Mouse (Mus musculus): ENCODE results near the gene Pax3.

Gene Pax3

GRCm38 (mm10) chr1:78198319-78198940, 1.5 kb upstream of the Pax3 start:
- DNase-seq: no peak

GRCm38 (mm10) chr1:78197351-78198234, 659 bp upstream of the Pax3 start:
- no peak for DNase-seq

GRCm38 (mm10) chr1:78195771-78196712, 892 bp downstream of the Pax3 start:
- DNase-seq: peak; percentile 26

GRCm38 (mm10) chr1:78195145-78195544, 1.8 kb downstream of the Pax3 start:
- no peak for DNase-seq

- DNase-seq: no peak
Observed at GRCm38 (mm10) chr1:78194381-78195047, 2.4 kb downstream of the Pax3 start.

- DNase-seq: no peak
Observed at GRCm38 (mm10) chr1:78193465-78193991, 3.4 kb downstream of the Pax3 start.

GRCm38 (mm10) chr1:78192746-78193464, 4.0 kb downstream of the Pax3 start:
- DNase-seq: no peak

GRCm38 (mm10) chr1:78192217-78192735, 4.7 kb downstream of the Pax3 start:
- no peak for DNase-seq

GRCm38 (mm10) chr1:78191761-78192160, 5.2 kb downstream of the Pax3 start:
- no peak for DNase-seq

GRCm38 (mm10) chr1:78191331-78191730, 5.6 kb downstream of the Pax3 start:
- DNase-seq: no peak

GRCm38 (mm10) chr1:78190386-78191111, 6.4 kb downstream of the Pax3 start:
- DNase-seq: no peak

GRCm38 (mm10) chr1:78189501-78190345, 7.2 kb downstream of the Pax3 start:
- no peak for DNase-seq

GRCm38 (mm10) chr1:78189016-78189415, 7.9 kb downstream of the Pax3 start:
- no peak for DNase-seq

- no peak for DNase-seq
Observed at GRCm38 (mm10) chr1:78188299-78188698, 8.6 kb downstream of the Pax3 start.

GRCm38 (mm10) chr1:78187788-78188173, 9.2 kb downstream of the Pax3 start:
- no peak for DNase-seq

GRCm38 (mm10) chr1:78187122-78187787, 9.7 kb downstream of the Pax3 start:
- DNase-seq: no peak

GRCm38 (mm10) chr1:78182954-78183353, 14.0 kb downstream of the Pax3 start:
- no peak for DNase-seq

GRCm38 (mm10) chr1:78181882-78182281, 15.1 kb downstream of the Pax3 start:
- DNase-seq: no peak

GRCm38 (mm10) chr1:78172334-78172733, 24.6 kb downstream of the Pax3 start:
- DNase-seq: no peak
